Mouse (Mus musculus): Measurements from ENCODE around the gene Thada. TPM values are rescaled to one million over a fixed set of nuclear protein-coding genes. Genes with fewer than 3 reads are reported as not detected.

Thada gene
- 4.0 and 5.3 TPM in 2 replicates for polyA plus RNA-seq (2011; ENCODE audit: insufficient read depth, insufficient read length, low replicate concordance, missing spikeins)

- Histone ChIP-seq H3K27ac (ENCODE audit: control insufficient read depth, insufficient read depth, low read depth, low read length, poor library complexity) (peak within 1 kb of the TSS; percentile 64), H3K4me1 (ENCODE audit: control insufficient read depth, insufficient read depth, low read length) (no peaks in the 10 kb centered on the region), H3K4me3 (replicated peaks; ENCODE audit: control insufficient read depth, low read depth, low read length) (peak within 1 kb of the TSS; percentile 74)
- under 1% methylated on average over 67 of the region's 67 CpGs for WGBS
- TF ChIP-seq CTCF (IDR thresholded peaks at IDR 0.05; ENCODE audit: control insufficient read depth, insufficient read depth, low read length) (no peak), POLR2A (IDR thresholded peaks at IDR 0.05; ENCODE audit: borderline replicate concordance, control insufficient read depth, low read depth, low read length) (peak; percentile 75; the same call in 1 of the 2 replicates)
Observed at GRCm38 (mm10) chr17:84465753-84466608, at the start of gene Thada. Gene Thada (minus strand): TSS chr17:84466205.

GRCm38 (mm10) chr17:84512516-84513085, 46.6 kb upstream of the Thada start:
- H3K4me1 ChIP-seq (ENCODE audit: control insufficient read depth, insufficient read depth, low read length) = no peaks in the 10 kb centered on the region; the same call in 1 of the 2 replicates
- TF ChIP-seq POLR2A (IDR thresholded peaks at IDR 0.05; ENCODE audit: borderline replicate concordance, control insufficient read depth, low read depth, low read length) (no peak), CTCF (IDR thresholded peaks at IDR 0.05; ENCODE audit: control insufficient read depth, insufficient read depth, low read length) (no peak)
- 18% methylated on average over 4 of the region's 4 CpGs for WGBS
- no peak overlapping the region for H3K4me3 ChIP-seq (replicated peaks; ENCODE audit: control insufficient read depth, low read depth, low read length)
- no peak overlapping the region for H3K27ac ChIP-seq (ENCODE audit: control insufficient read depth, insufficient read depth, low read depth, low read length, poor library complexity)

GRCm38 (mm10) chr17:84511682-84512515, 45.9 kb upstream of the Thada start, which contains the start of gene Plekhh2:
Gene Plekhh2 (plus strand): TSS chr17:84511895.
- Histone ChIP-seq H3K4me3 (replicated peaks; ENCODE audit: control insufficient read depth, low read depth, low read length) (no peak within 1 kb of the TSS), H3K4me1 (ENCODE audit: control insufficient read depth, insufficient read depth, low read length) (no peaks in the 10 kb centered on the region; the same call in 1 of the 2 replicates), H3K27ac (ENCODE audit: control insufficient read depth, insufficient read depth, low read depth, low read length, poor library complexity) (peak within 1 kb of the TSS; percentile 21; the same call in 1 of the 2 replicates)
- WGBS = under 1% methylated on average over 78 of the region's 79 CpGs
- no peak for TF ChIP-seq CTCF (IDR thresholded peaks at IDR 0.05; ENCODE audit: control insufficient read depth, insufficient read depth, low read length)
- no peak for TF ChIP-seq POLR2A (IDR thresholded peaks at IDR 0.05; ENCODE audit: borderline replicate concordance, control insufficient read depth, low read depth, low read length)

GRCm38 (mm10) chr17:84510961-84511639, 45.1 kb upstream of the Thada start:
- no peak overlapping the region for H3K27ac ChIP-seq (ENCODE audit: control insufficient read depth, insufficient read depth, low read depth, low read length, poor library complexity)
- TF ChIP-seq CTCF (IDR thresholded peaks at IDR 0.05; ENCODE audit: control insufficient read depth, insufficient read depth, low read length) (no peak), POLR2A (IDR thresholded peaks at IDR 0.05; ENCODE audit: borderline replicate concordance, control insufficient read depth, low read depth, low read length) (no peak)
- no peak overlapping the region for H3K4me3 ChIP-seq (replicated peaks; ENCODE audit: control insufficient read depth, low read depth, low read length)
- no peaks in the 10 kb centered on the region; the same call in 1 of the 2 replicates for H3K4me1 ChIP-seq (ENCODE audit: control insufficient read depth, insufficient read depth, low read length)
- 55% methylated on average over 11 of the region's 11 CpGs for WGBS

GRCm38 (mm10) chr17:84510355-84510754, 44.4 kb upstream of the Thada start:
- TF ChIP-seq POLR2A (IDR thresholded peaks at IDR 0.05; ENCODE audit: borderline replicate concordance, control insufficient read depth, low read depth, low read length) = no peak
- no peak for TF ChIP-seq CTCF (IDR thresholded peaks at IDR 0.05; ENCODE audit: control insufficient read depth, insufficient read depth, low read length)
- Histone ChIP-seq H3K4me1 (ENCODE audit: control insufficient read depth, insufficient read depth, low read length) (no peaks in the 10 kb centered on the region; the same call in 1 of the 2 replicates), H3K27ac (ENCODE audit: control insufficient read depth, insufficient read depth, low read depth, low read length, poor library complexity) (no peak overlapping the region), H3K4me3 (replicated peaks; ENCODE audit: control insufficient read depth, low read depth, low read length) (no peak overlapping the region)
- 56% methylated on average over 5 of the region's 5 CpGs for WGBS

GRCm38 (mm10) chr17:84509176-84509575, 43.2 kb upstream of the Thada start:
- no peaks in the 10 kb centered on the region; the same call in 1 of the 2 replicates for H3K4me1 ChIP-seq (ENCODE audit: control insufficient read depth, insufficient read depth, low read length)
- 53% methylated on average over 4 of the region's 4 CpGs for WGBS
- TF ChIP-seq POLR2A (IDR thresholded peaks at IDR 0.05; ENCODE audit: borderline replicate concordance, control insufficient read depth, low read depth, low read length) (no peak), CTCF (IDR thresholded peaks at IDR 0.05; ENCODE audit: control insufficient read depth, insufficient read depth, low read length) (no peak)
- H3K4me3 ChIP-seq (replicated peaks; ENCODE audit: control insufficient read depth, low read depth, low read length) = no peak overlapping the region
- H3K27ac ChIP-seq (ENCODE audit: control insufficient read depth, insufficient read depth, low read depth, low read length, poor library complexity) = no peak overlapping the region

GRCm38 (mm10) chr17:84508736-84509135, 42.7 kb upstream of the Thada start:
- no peak for TF ChIP-seq CTCF (IDR thresholded peaks at IDR 0.05; ENCODE audit: control insufficient read depth, insufficient read depth, low read length)
- TF ChIP-seq POLR2A (IDR thresholded peaks at IDR 0.05; ENCODE audit: borderline replicate concordance, control insufficient read depth, low read depth, low read length) = no peak
- Histone ChIP-seq H3K27ac (ENCODE audit: control insufficient read depth, insufficient read depth, low read depth, low read length, poor library complexity) (no peak overlapping the region), H3K4me3 (replicated peaks; ENCODE audit: control insufficient read depth, low read depth, low read length) (no peak overlapping the region), H3K4me1 (ENCODE audit: control insufficient read depth, insufficient read depth, low read length) (no peaks in the 10 kb centered on the region; the same call in 1 of the 2 replicates)
- WGBS = 42% methylated on average over 3 of the region's 3 CpGs

Data from bone marrow, adult 2 months (tissue).